Mouse (Mus musculus) heart, embryonic 12.5 days (tissue): Measurements from ENCODE around the gene Morn3. TPM values are rescaled to one million over a fixed set of nuclear protein-coding genes. Genes with fewer than 3 reads are reported as not detected.

ENCODE experiments used
- ATAC-seq: fragments of 200-750 bp; cut with Nextera tagmentation; 2 replicates; pipeline ENCODE4 v1.8.0; 2017; ENCODE audit warnings: moderate TSS enrichment, moderate library complexity; ENCODE audit not compliant: insufficient number of reproducible peaks, low FRiP score
- H3K27ac ChIP-seq: fragments of 300-500 bp; sonication (generic); 2 replicates; pipeline ENCODE4 v1.5.1; 2016; ENCODE audit warnings: mild to moderate bottlenecking, moderate library complexity; ENCODE audit not compliant: poor library complexity, severe bottlenecking
- H3K27me3 ChIP-seq: fragments of 300-500 bp; sonication (generic); replicated peaks from 2 replicates; pipeline ENCODE4 v1.6.1; 2016; ENCODE audit warnings: mild to moderate bottlenecking, moderate library complexity
- H3K36me3 ChIP-seq: fragments of 300-500 bp; sonication (generic); 2 replicates; pipeline ENCODE4 v1.6.1; 2016; ENCODE audit warnings: mild to moderate bottlenecking, moderate library complexity
- H3K4me1 ChIP-seq: fragments of 300-500 bp; sonication (generic); replicated peaks from 2 replicates; pipeline ENCODE4 v1.6.1; 2016; ENCODE audit warnings: mild to moderate bottlenecking
- H3K4me2 ChIP-seq: fragments of 300-500 bp; sonication (generic); 2 replicates; pipeline ENCODE4 v1.6.1; 2016; ENCODE audit warnings: mild to moderate bottlenecking, moderate library complexity
- H3K4me3 ChIP-seq: fragments of 300-500 bp; sonication (generic); 2 replicates; pipeline ENCODE4 v1.5.1; 2016; ENCODE audit warnings: mild to moderate bottlenecking
- H3K9ac ChIP-seq: fragments of 300-500 bp; sonication (generic); 2 replicates; pipeline ENCODE4 v1.6.1; 2016; ENCODE audit warnings: mild to moderate bottlenecking, moderate library complexity
- H3K9me3 ChIP-seq: fragments of 300-500 bp; sonication (generic); replicated peaks from 2 replicates; pipeline ENCODE4 v1.6.1; 2016; ENCODE audit warnings: mild to moderate bottlenecking, moderate library complexity
- WGBS: fragments of 180-500 bp; shearing (Covaris S2); methylation state at CpG from one replicate; pipeline ENCODE4 v1.1.7; 2016; 5-methylcytosine and 5-hydroxymethylcytosine counted together
- polyA plus RNA-seq: library from polyadenylated mRNA; unstranded; fragments of >200 nt; fragmentation: Nextera tagmentation; extraction: Ambion mirVana; gene quantifications from 2 replicates; pipeline ENCODE4 v1.2.1, GENCODE M21; 2016

Morn3 gene
- polyA plus RNA-seq, 1 experiment from 2014 or later = not detected

- H3K4me1 ChIP-seq = peaks cover 48% of the 10 kb centered on the region
- H3K4me3 ChIP-seq = no peak overlapping the region
- H3K4me2 ChIP-seq = no peak overlapping the region
- no peak overlapping the region for H3K9ac ChIP-seq
- 67% methylated on average over 6 of the region's 6 CpGs for WGBS
- H3K9me3 ChIP-seq = no peaks in the 10 kb centered on the region
- H3K27me3 ChIP-seq = no peaks in the 10 kb centered on the region
- H3K27ac ChIP-seq = no peak overlapping the region
- H3K36me3 ChIP-seq = peaks cover 3% of the 10 kb centered on the region; the same call in 1 of the 2 replicates
- ATAC-seq = no peak
These were observed 23.8 kb downstream of the Morn3 start for GRCm38 (mm10) chr5:123023049-123023448.

- WGBS = 84% methylated on average over 7 of the region's 7 CpGs
- H3K9me3 ChIP-seq = no peaks in the 10 kb centered on the region
- no peak overlapping the region for H3K27ac ChIP-seq
- H3K4me2 ChIP-seq = no peak overlapping the region
- peaks cover 10% of the 10 kb centered on the region for H3K36me3 ChIP-seq
- no peak overlapping the region for H3K9ac ChIP-seq
- no peak for ATAC-seq
- no peak overlapping the region for H3K4me3 ChIP-seq
- no peaks in the 10 kb centered on the region for H3K27me3 ChIP-seq
- peaks cover 45% of the 10 kb centered on the region for H3K4me1 ChIP-seq
These were observed 25.4 kb downstream of the Morn3 start for GRCm38 (mm10) chr5:123021438-123021837.

GRCm38 (mm10) chr5:123020426-123020825 is 26.4 kb downstream of the Morn3 start:
- no peak for ATAC-seq
- Histone ChIP-seq H3K4me1 (peaks cover 50% of the 10 kb centered on the region), H3K9me3 (no peaks in the 10 kb centered on the region), H3K4me3 (no peak overlapping the region), H3K27me3 (no peaks in the 10 kb centered on the region), H3K36me3 (peaks cover 10% of the 10 kb centered on the region), H3K27ac (peak overlapping the region; percentile 81; the same call in 1 of the 2 replicates), H3K9ac (no peak overlapping the region), H3K4me2 (no peak overlapping the region)
- WGBS = 92% methylated on average over 5 of the region's 5 CpGs

GRCm38 (mm10) chr5:123019336-123020016 is 27.3 kb downstream of the Morn3 start:
- H3K4me2 ChIP-seq = peak overlapping the region; percentile 32
- H3K36me3 ChIP-seq = peaks cover 10% of the 10 kb centered on the region
- ATAC-seq = no peak
- H3K4me1 ChIP-seq = peaks cover 52% of the 10 kb centered on the region
- H3K27ac ChIP-seq = peak overlapping the region; percentile 81
- 33% methylated on average over 10 of the region's 10 CpGs for WGBS
- 0 out of 2 replicates have a peak overlapping the region, but pooled peaks have one; percentile 39 for H3K9ac ChIP-seq
- H3K9me3 ChIP-seq = no peaks in the 10 kb centered on the region
- H3K4me3 ChIP-seq = no peak overlapping the region
- H3K27me3 ChIP-seq = no peaks in the 10 kb centered on the region

- ATAC-seq = no peak
- H3K4me3 ChIP-seq = no peak overlapping the region
- 0 out of 2 replicates have a peak overlapping the region, but pooled peaks have one; percentile 15 for H3K9ac ChIP-seq
- H3K36me3 ChIP-seq = peaks cover 10% of the 10 kb centered on the region
- H3K4me2 ChIP-seq = peak overlapping the region; percentile 18; the same call in 1 of the 2 replicates
- no peak overlapping the region; the same call in 1 of the 2 replicates for H3K27ac ChIP-seq
- 72% methylated on average over 4 of the region's 4 CpGs for WGBS
- H3K4me1 ChIP-seq = peaks cover 50% of the 10 kb centered on the region
- H3K27me3 ChIP-seq = no peaks in the 10 kb centered on the region
- no peaks in the 10 kb centered on the region for H3K9me3 ChIP-seq
These were observed 29.3 kb downstream of the Morn3 start for GRCm38 (mm10) chr5:123017504-123017903.

- ATAC-seq = no peak
- Histone ChIP-seq H3K4me3 (peak overlapping the region; percentile 82), H3K36me3 (peaks cover 10% of the 10 kb centered on the region), H3K9me3 (no peaks in the 10 kb centered on the region), H3K9ac (peak overlapping the region; percentile 79), H3K4me2 (peak overlapping the region; percentile 79), H3K27ac (peak overlapping the region; percentile 97), H3K4me1 (peaks cover 50% of the 10 kb centered on the region), H3K27me3 (no peaks in the 10 kb centered on the region)
- 15% methylated on average over 8 of the region's 8 CpGs for WGBS
These were observed 30.9 kb downstream of the Morn3 start for GRCm38 (mm10) chr5:123015915-123016314.

GRCm38 (mm10) chr5:123014753-123015701 is 31.8 kb downstream of the Morn3 start, which contains the start of gene Orai1:
TSS of gene Orai1 (plus strand) at chr5:123015074.
- Histone ChIP-seq H3K4me2 (peak within 1 kb of the TSS; percentile 79), H3K9ac (peak within 1 kb of the TSS; percentile 79), H3K4me1 (peaks cover 50% of the 10 kb centered on the region), H3K36me3 (peaks cover 10% of the 10 kb centered on the region), H3K27ac (peak within 1 kb of the TSS; percentile 97), H3K4me3 (peak within 1 kb of the TSS; percentile 82), H3K27me3 (no peaks in the 10 kb centered on the region), H3K9me3 (no peaks in the 10 kb centered on the region)
- peak; percentile 97 for ATAC-seq
- WGBS = under 1% methylated on average over 102 of the region's 106 CpGs

- H3K9ac ChIP-seq = no peak overlapping the region
- H3K27me3 ChIP-seq = no peaks in the 10 kb centered on the region
- no peak overlapping the region for H3K4me3 ChIP-seq
- no peaks in the 10 kb centered on the region for H3K9me3 ChIP-seq
- no peak overlapping the region for H3K27ac ChIP-seq
- H3K4me2 ChIP-seq = no peak overlapping the region
- no peak for ATAC-seq
- peaks cover 10% of the 10 kb centered on the region for H3K36me3 ChIP-seq
- H3K4me1 ChIP-seq = peaks cover 44% of the 10 kb centered on the region
- WGBS = 51% methylated on average over 9 of the region's 9 CpGs
These were observed 33.1 kb downstream of the Morn3 start for GRCm38 (mm10) chr5:123013599-123014315.

- Histone ChIP-seq H3K27me3 (no peaks in the 10 kb centered on the region), H3K4me2 (no peak overlapping the region), H3K36me3 (no peaks in the 10 kb centered on the region), H3K9ac (no peak overlapping the region), H3K4me1 (peaks cover 29% of the 10 kb centered on the region), H3K4me3 (no peak overlapping the region), H3K27ac (no peak overlapping the region), H3K9me3 (no peaks in the 10 kb centered on the region)
- 92% methylated on average over 9 of the region's 9 CpGs for WGBS
- no peak for ATAC-seq
These were observed 35.1 kb downstream of the Morn3 start for GRCm38 (mm10) chr5:123011705-123012104.

GRCm38 (mm10) chr5:123010806-123011205 is 36.0 kb downstream of the Morn3 start:
- H3K36me3 ChIP-seq = no peaks in the 10 kb centered on the region
- no peaks in the 10 kb centered on the region for H3K9me3 ChIP-seq
- no peak overlapping the region for H3K27ac ChIP-seq
- no peak for ATAC-seq
- H3K4me2 ChIP-seq = no peak overlapping the region
- peaks cover 21% of the 10 kb centered on the region for H3K4me1 ChIP-seq
- 86% methylated on average over 6 of the region's 6 CpGs for WGBS
- no peak overlapping the region for H3K4me3 ChIP-seq
- H3K9ac ChIP-seq = no peak overlapping the region
- H3K27me3 ChIP-seq = no peaks in the 10 kb centered on the region
